Mouse (Mus musculus) brain, embryonic 14.5 days (tissue): ENCODE measurements around the gene Pde10a.

Source experiments
- CTCF ChIP-seq: fragments of 200-500 bp; IDR thresholded peaks from 2 replicates; pipeline ENCODE4 v1.5.1; 2012; ENCODE audit warnings: inconsistent platforms, mild to moderate bottlenecking, moderate library complexity, borderline replicate concordance; ENCODE audit not compliant: insufficient read depth, insufficient read length; ENCODE audit errors: extremely low read depth
- POLR2A ChIP-seq: fragments of 200-500 bp; IDR thresholded peaks from 2 replicates; pipeline ENCODE4 v1.6.1; 2012; ENCODE audit warnings: mild to moderate bottlenecking, inconsistent platforms, borderline replicate concordance; ENCODE audit not compliant: poor library complexity, insufficient read depth, insufficient read length, severe bottlenecking; ENCODE audit errors: extremely low read depth

DNA sequence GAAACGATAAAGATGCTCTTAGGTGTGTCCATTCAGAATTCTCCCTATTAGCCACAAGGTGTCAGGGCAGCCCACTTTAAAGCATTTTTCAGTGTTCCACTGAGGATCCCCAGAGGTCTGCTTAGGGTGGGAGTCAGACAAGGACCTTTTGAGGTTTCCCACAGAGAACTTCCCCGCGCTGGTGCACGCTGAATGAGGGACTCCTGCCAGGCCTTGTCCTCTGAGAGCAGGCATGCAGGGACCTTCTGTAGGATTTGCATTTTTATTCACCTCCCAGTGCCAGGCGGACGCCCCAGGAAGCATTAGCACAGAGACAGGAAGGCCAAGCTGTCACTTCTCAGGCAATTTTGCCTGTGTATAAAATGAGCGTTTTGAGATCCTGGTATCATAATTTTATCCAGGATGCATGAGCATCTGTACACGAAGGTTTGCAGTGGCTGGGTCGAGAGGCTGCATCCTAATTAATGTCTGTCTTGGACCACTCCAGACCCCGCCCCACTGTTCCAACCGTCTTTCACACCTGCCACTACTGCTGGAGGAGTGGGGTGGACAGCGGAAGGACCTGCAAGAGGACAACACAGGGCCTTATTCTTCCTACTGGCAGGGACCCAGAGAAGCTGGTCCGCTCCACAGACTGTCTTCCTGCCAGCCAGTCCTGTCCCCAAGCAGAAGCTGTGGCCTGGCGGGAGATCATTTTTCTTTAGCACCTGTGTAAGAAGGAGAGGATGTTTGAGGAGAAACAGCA, 498.2 kb downstream of the Pde10a start:
- peak; percentile 53; the same call in 1 of the 2 replicates for TF ChIP-seq CTCF
- TF ChIP-seq POLR2A = no peak
